Mouse (Mus musculus): ENCODE data around the gene Nek7. TPM values are rescaled to one million over a fixed set of nuclear protein-coding genes. Genes with fewer than 3 reads are reported as not detected.

Gene Nek7
- polyA plus RNA-seq, 1 experiment from 2014 or later, result 27.7 TPM

GRCm38 (mm10) chr1:138554926-138555325 is 65.0 kb downstream of the Nek7 start:
- no peak overlapping the region for H3K9ac ChIP-seq (ENCODE audit: low read depth, low read length)
- WGBS, result 83% methylated on average over 5 of the region's 5 CpGs
- no peak overlapping the region for H3K4me2 ChIP-seq (replicated peaks; ENCODE audit: low read depth, low read length)
- no peak for DNase-seq (ENCODE audit: low spot score)
- no peaks in the 10 kb centered on the region for H3K27me3 ChIP-seq (ENCODE audit: control insufficient read depth, insufficient read depth, low read length)
- ATAC-seq (ENCODE audit: low FRiP score), result no peak
- no peak overlapping the region for H3K4me3 ChIP-seq (ENCODE audit: low read depth, low read length)
- no peaks in the 10 kb centered on the region for H3K9me3 ChIP-seq (ENCODE audit: control insufficient read depth, low read length)
- no peaks in the 10 kb centered on the region for H3K36me3 ChIP-seq (ENCODE audit: control insufficient read depth, insufficient read depth, low read length)
- no peak overlapping the region for H3K27ac ChIP-seq (ENCODE audit: low read depth, low read length)
- H3K4me1 ChIP-seq (replicated peaks; ENCODE audit: control insufficient read depth, insufficient read depth, low read length), result no peaks in the 10 kb centered on the region

- Histone ChIP-seq H3K36me3 (ENCODE audit: control insufficient read depth, insufficient read depth, low read length) (no peaks in the 10 kb centered on the region), H3K27me3 (ENCODE audit: control insufficient read depth, insufficient read depth, low read length) (no peaks in the 10 kb centered on the region), H3K9ac (ENCODE audit: low read depth, low read length) (no peak overlapping the region), H3K4me3 (ENCODE audit: low read depth, low read length) (no peak overlapping the region), H3K27ac (ENCODE audit: low read depth, low read length) (no peak overlapping the region), H3K9me3 (ENCODE audit: control insufficient read depth, low read length) (no peaks in the 10 kb centered on the region), H3K4me1 (replicated peaks; ENCODE audit: control insufficient read depth, insufficient read depth, low read length) (no peaks in the 10 kb centered on the region), H3K4me2 (replicated peaks; ENCODE audit: low read depth, low read length) (no peak overlapping the region)
- ATAC-seq (ENCODE audit: low FRiP score), result no peak
- WGBS, result 62% methylated on average over 6 of the region's 6 CpGs
- DNase-seq (ENCODE audit: low spot score), result no peak
Measured at GRCm38 (mm10) chr1:138550184-138550583, 69.8 kb downstream of the Nek7 start.

GRCm38 (mm10) chr1:138542170-138542515 is 77.8 kb downstream of the Nek7 start:
- Histone ChIP-seq H3K4me1 (replicated peaks; ENCODE audit: control insufficient read depth, insufficient read depth, low read length) (no peaks in the 10 kb centered on the region), H3K27me3 (ENCODE audit: control insufficient read depth, insufficient read depth, low read length) (no peaks in the 10 kb centered on the region), H3K4me2 (replicated peaks; ENCODE audit: low read depth, low read length) (no peak overlapping the region), H3K9ac (ENCODE audit: low read depth, low read length) (no peak overlapping the region), H3K27ac (ENCODE audit: low read depth, low read length) (no peak overlapping the region), H3K36me3 (ENCODE audit: control insufficient read depth, insufficient read depth, low read length) (no peaks in the 10 kb centered on the region), H3K9me3 (ENCODE audit: control insufficient read depth, low read length) (no peaks in the 10 kb centered on the region), H3K4me3 (ENCODE audit: low read depth, low read length) (no peak overlapping the region)
- 93% methylated on average over 1 of the region's 1 CpGs for WGBS
- ATAC-seq (ENCODE audit: low FRiP score) (no peak), DNase-seq (ENCODE audit: low spot score) (no peak)

GRCm38 (mm10) chr1:138541495-138542169 is 78.3 kb downstream of the Nek7 start:
- WGBS, result 85% methylated on average over 8 of the region's 8 CpGs
- no peak for DNase-seq (ENCODE audit: low spot score)
- H3K27ac ChIP-seq (ENCODE audit: low read depth, low read length), result no peak overlapping the region

GRCm38 (mm10) chr1:138539713-138540112 is 80.2 kb downstream of the Nek7 start:
- 41% methylated on average over 1 of the region's 1 CpGs for WGBS
- no peak overlapping the region for H3K9ac ChIP-seq (ENCODE audit: low read depth, low read length)
- H3K27ac ChIP-seq (ENCODE audit: low read depth, low read length), result no peak overlapping the region
- H3K27me3 ChIP-seq (ENCODE audit: control insufficient read depth, insufficient read depth, low read length), result no peaks in the 10 kb centered on the region
- H3K4me2 ChIP-seq (replicated peaks; ENCODE audit: low read depth, low read length), result no peak overlapping the region
- H3K9me3 ChIP-seq (ENCODE audit: control insufficient read depth, low read length), result no peaks in the 10 kb centered on the region
- H3K4me3 ChIP-seq (ENCODE audit: low read depth, low read length), result no peak overlapping the region
- no peak for ATAC-seq (ENCODE audit: low FRiP score)
- no peaks in the 10 kb centered on the region for H3K4me1 ChIP-seq (replicated peaks; ENCODE audit: control insufficient read depth, insufficient read depth, low read length)
- H3K36me3 ChIP-seq (ENCODE audit: control insufficient read depth, insufficient read depth, low read length), result no peaks in the 10 kb centered on the region
- DNase-seq (ENCODE audit: low spot score), result no peak

More at GRCm38 (mm10) chr1:138541495-138542169, 78.3 kb downstream of the Nek7 start:
- no peak overlapping the region for H3K9ac ChIP-seq (ENCODE audit: low read depth, low read length)
- no peak overlapping the region for H3K4me2 ChIP-seq (replicated peaks; ENCODE audit: low read depth, low read length)
- no peaks in the 10 kb centered on the region for H3K36me3 ChIP-seq (ENCODE audit: control insufficient read depth, insufficient read depth, low read length)
- no peak overlapping the region for H3K4me3 ChIP-seq (ENCODE audit: low read depth, low read length)
- no peaks in the 10 kb centered on the region for H3K4me1 ChIP-seq (replicated peaks; ENCODE audit: control insufficient read depth, insufficient read depth, low read length)
- H3K9me3 ChIP-seq (ENCODE audit: control insufficient read depth, low read length), result no peaks in the 10 kb centered on the region
- H3K27me3 ChIP-seq (ENCODE audit: control insufficient read depth, insufficient read depth, low read length), result no peaks in the 10 kb centered on the region
- ATAC-seq (ENCODE audit: low FRiP score), result no peak

GRCm38 (mm10) chr1:138538217-138538616 is 81.7 kb downstream of the Nek7 start:
- Histone ChIP-seq H3K27ac (ENCODE audit: low read depth, low read length) (no peak overlapping the region), H3K27me3 (ENCODE audit: control insufficient read depth, insufficient read depth, low read length) (no peaks in the 10 kb centered on the region), H3K36me3 (ENCODE audit: control insufficient read depth, insufficient read depth, low read length) (no peaks in the 10 kb centered on the region), H3K9ac (ENCODE audit: low read depth, low read length) (no peak overlapping the region), H3K4me1 (replicated peaks; ENCODE audit: control insufficient read depth, insufficient read depth, low read length) (no peaks in the 10 kb centered on the region), H3K4me2 (replicated peaks; ENCODE audit: low read depth, low read length) (no peak overlapping the region), H3K4me3 (ENCODE audit: low read depth, low read length) (no peak overlapping the region), H3K9me3 (ENCODE audit: control insufficient read depth, low read length) (no peaks in the 10 kb centered on the region)
- DNase-seq (ENCODE audit: low spot score) (no peak), ATAC-seq (ENCODE audit: low FRiP score) (no peak)

GRCm38 (mm10) chr1:138535758-138536574 is 84.0 kb downstream of the Nek7 start:
- no peaks in the 10 kb centered on the region for H3K27me3 ChIP-seq (ENCODE audit: control insufficient read depth, insufficient read depth, low read length)
- H3K27ac ChIP-seq (ENCODE audit: low read depth, low read length), result no peak overlapping the region
- no peak overlapping the region for H3K4me2 ChIP-seq (replicated peaks; ENCODE audit: low read depth, low read length)
- H3K4me1 ChIP-seq (replicated peaks; ENCODE audit: control insufficient read depth, insufficient read depth, low read length), result no peaks in the 10 kb centered on the region
- DNase-seq (ENCODE audit: low spot score), result no peak
- no peak overlapping the region for H3K9ac ChIP-seq (ENCODE audit: low read depth, low read length)
- H3K36me3 ChIP-seq (ENCODE audit: control insufficient read depth, insufficient read depth, low read length), result no peaks in the 10 kb centered on the region
- no peaks in the 10 kb centered on the region for H3K9me3 ChIP-seq (ENCODE audit: control insufficient read depth, low read length)
- WGBS, result 79% methylated on average over 16 of the region's 16 CpGs
- no peak overlapping the region for H3K4me3 ChIP-seq (ENCODE audit: low read depth, low read length)
- no peak for ATAC-seq (ENCODE audit: low FRiP score)

GRCm38 (mm10) chr1:138530604-138531003 is 89.3 kb downstream of the Nek7 start:
- Histone ChIP-seq H3K4me2 (replicated peaks; ENCODE audit: low read depth, low read length) (no peak overlapping the region), H3K9ac (ENCODE audit: low read depth, low read length) (no peak overlapping the region), H3K27me3 (ENCODE audit: control insufficient read depth, insufficient read depth, low read length) (no peaks in the 10 kb centered on the region), H3K4me3 (ENCODE audit: low read depth, low read length) (no peak overlapping the region), H3K27ac (ENCODE audit: low read depth, low read length) (no peak overlapping the region), H3K36me3 (ENCODE audit: control insufficient read depth, insufficient read depth, low read length) (no peaks in the 10 kb centered on the region), H3K4me1 (replicated peaks; ENCODE audit: control insufficient read depth, insufficient read depth, low read length) (no peaks in the 10 kb centered on the region), H3K9me3 (ENCODE audit: control insufficient read depth, low read length) (no peaks in the 10 kb centered on the region)
- 92% methylated on average over 5 of the region's 5 CpGs for WGBS
- DNase-seq (ENCODE audit: low spot score) (no peak), ATAC-seq (ENCODE audit: low FRiP score) (no peak)

- ATAC-seq (ENCODE audit: low FRiP score), result no peak
- 81% methylated on average over 6 of the region's 6 CpGs for WGBS
- DNase-seq (ENCODE audit: low spot score), result no peak
- H3K36me3 ChIP-seq (ENCODE audit: control insufficient read depth, insufficient read depth, low read length), result no peaks in the 10 kb centered on the region
- H3K27me3 ChIP-seq (ENCODE audit: control insufficient read depth, insufficient read depth, low read length), result no peaks in the 10 kb centered on the region
- no peak overlapping the region for H3K9ac ChIP-seq (ENCODE audit: low read depth, low read length)
- no peaks in the 10 kb centered on the region for H3K4me1 ChIP-seq (replicated peaks; ENCODE audit: control insufficient read depth, insufficient read depth, low read length)
- H3K4me2 ChIP-seq (replicated peaks; ENCODE audit: low read depth, low read length), result no peak overlapping the region
- H3K9me3 ChIP-seq (ENCODE audit: control insufficient read depth, low read length), result no peaks in the 10 kb centered on the region
- H3K4me3 ChIP-seq (ENCODE audit: low read depth, low read length), result no peak overlapping the region
- no peak overlapping the region for H3K27ac ChIP-seq (ENCODE audit: low read depth, low read length)
Measured at GRCm38 (mm10) chr1:138523962-138524361, 96.0 kb downstream of the Nek7 start.
